18 mouse cellular contexts compared by ENCODE assay signal in the genomic region with DNA sequence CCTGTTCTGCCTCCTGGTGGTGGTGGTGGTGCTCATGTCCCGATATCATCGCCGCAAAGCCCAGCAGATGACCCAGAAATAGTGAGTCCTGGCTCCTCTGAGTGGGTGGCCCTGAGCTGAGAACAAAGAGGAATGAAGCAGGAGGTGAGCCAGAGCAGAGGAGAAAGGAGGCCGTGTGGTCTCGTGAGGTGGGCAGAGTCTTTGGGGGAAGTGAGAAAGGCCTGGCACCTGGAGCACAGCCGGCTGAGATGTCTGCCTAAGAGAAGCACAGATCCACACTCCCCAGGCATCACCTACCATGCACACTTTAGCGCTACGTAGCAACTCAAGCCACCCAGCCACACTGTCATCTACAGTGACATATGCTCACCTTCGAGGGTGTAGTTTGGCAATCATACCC. TPM values are rescaled to one million over a fixed set of nuclear protein-coding genes. Genes with fewer than 3 reads are reported as not detected.
DNase-seq lines count a peak whose midpoint lies in the region; ATAC-seq and TF ChIP-seq lines count a peak whose summit lies in the region.
"Had no signal": no experiment of that assay in that cellular context is flagged by ENCODE, and none has a peak within 500 bp of the region (broad histone marks: within the 10 kb centered on the region; RNA-seq: fewer than 3 reads in every experiment).

No protein-coding gene starts in this region.

- TF ChIP-seq EP300 in heart, postnatal 0 days (IDR thresholded peaks at IDR 0.05; ENCODE audit: low read depth) = no peak
- TF ChIP-seq EP300 in liver, postnatal 0 days (IDR thresholded peaks at IDR 0.05; ENCODE audit: low read depth) = no peak

- H3K4me2 ChIP-seq in heart, postnatal 0 days (ENCODE audit: low read depth, low read length) = no peak overlapping the region
- H3K4me2 ChIP-seq in liver, postnatal 0 days (ENCODE audit: low read depth, low read length) = no peak overlapping the region
- H3K4me2 ChIP-seq: hindbrain, embryonic 13.5 days; lung, embryonic 15.5 days; midbrain, embryonic 15.5 days; neural tube, embryonic 15.5 days had no signal

- DNase-seq in heart, postnatal 0 days (ENCODE audit: low spot score) = no peak
- DNase-seq in heart, postnatal 25 days (ENCODE audit: low spot score) = no peak
- DNase-seq in liver, postnatal 0 days = no peak
- DNase-seq in liver = no peak
- DNase-seq in B cell, adult 2 months = peak; percentile 30 to 33
- peak; percentile 43 for DNase-seq in retina, postnatal 1 day
- no peak for DNase-seq in adrenal gland, postnatal 14 days
- DNase-seq: adrenal gland, adult 2 months; cerebellum, adult 9-11 months; gastrocnemius, postnatal 25 days; thymus, postnatal 14 days had no signal

- intact Hi-C loops in heart, postnatal 25 days (cut with DNase I) = no loop called here

- 0 out of 2 replicates have a peak, but pooled peaks cover 4% of the 10 kb centered on the region for H3K27me3 ChIP-seq in heart, postnatal 0 days (ENCODE audit: control insufficient read depth, insufficient read depth, low read length)
- H3K27me3 ChIP-seq in liver, postnatal 0 days (ENCODE audit: insufficient read depth, low read length) = 0 out of 2 replicates have a peak, but pooled peaks cover 8% of the 10 kb centered on the region
- H3K27me3 ChIP-seq: midbrain, embryonic 15.5 days had no signal

- H3K9me3 ChIP-seq in heart, postnatal 0 days (replicated peaks; ENCODE audit: control insufficient read depth, low read length) = no peaks in the 10 kb centered on the region
- no peaks in the 10 kb centered on the region for H3K9me3 ChIP-seq in liver, postnatal 0 days (ENCODE audit: low read length)
- H3K9me3 ChIP-seq: hindbrain, embryonic 13.5 days; lung, embryonic 15.5 days; midbrain, embryonic 15.5 days; neural tube, embryonic 15.5 days had no signal

- H3K27ac ChIP-seq in heart, postnatal 0 days (ENCODE audit: low read depth) = no peak overlapping the region
- H3K27ac ChIP-seq in liver, postnatal 0 days (ENCODE audit: low read depth) = no peak overlapping the region
- H3K27ac ChIP-seq: hindbrain, embryonic 13.5 days; lung, embryonic 15.5 days; midbrain, embryonic 15.5 days; neural tube, embryonic 15.5 days had no signal

- WGBS in heart, postnatal 0 days = 59% methylated on average over 9 of the region's 9 CpGs
- WGBS in liver, postnatal 0 days (ENCODE audit: insufficient replicate concordance) = 68% methylated on average over 9 of the region's 9 CpGs

- peak; percentile 26; the same call in 1 of the 2 replicates for TF ChIP-seq CTCF in heart, postnatal 0 days (IDR thresholded peaks at IDR 0.05; ENCODE audit: low read depth)
- TF ChIP-seq CTCF in liver, postnatal 0 days (IDR thresholded peaks at IDR 0.05; ENCODE audit: low read depth) = peak; percentile 35; the same call in 1 of the 2 replicates

- no peak overlapping the region for H3K9ac ChIP-seq in heart, postnatal 0 days (replicated peaks; ENCODE audit: low read depth, low read length)
- H3K9ac ChIP-seq in liver, postnatal 0 days (replicated peaks) = no peak overlapping the region
- H3K9ac ChIP-seq: hindbrain, embryonic 13.5 days; lung, embryonic 15.5 days; midbrain, embryonic 15.5 days; neural tube, embryonic 15.5 days had no signal

- ATAC-seq in heart, postnatal 0 days (ENCODE audit: insufficient read depth, low read depth) = no peak
- ATAC-seq in liver, postnatal 0 days = no peak
- ATAC-seq: forebrain, embryonic 14.5 days had no signal

- H3K4me1 ChIP-seq in heart, postnatal 0 days (ENCODE audit: control insufficient read depth, insufficient read depth) = peaks cover 2% of the 10 kb centered on the region; the same call in 1 of the 2 replicates
- H3K4me1 ChIP-seq in liver, postnatal 0 days (ENCODE audit: insufficient read depth) = peaks cover 5% of the 10 kb centered on the region

- no peaks in the 10 kb centered on the region for H3K36me3 ChIP-seq in heart, postnatal 0 days (replicated peaks; ENCODE audit: control insufficient read depth, insufficient read depth, low read length)
- H3K36me3 ChIP-seq in liver, postnatal 0 days (replicated peaks; ENCODE audit: insufficient read depth, low read length) = no peaks in the 10 kb centered on the region
- H3K36me3 ChIP-seq: hindbrain, embryonic 13.5 days; lung, embryonic 15.5 days; midbrain, embryonic 15.5 days; neural tube, embryonic 15.5 days had no signal

- H3K4me3 ChIP-seq in heart, postnatal 0 days (ENCODE audit: low read depth, low read length) = no peak overlapping the region
- H3K4me3 ChIP-seq in liver, postnatal 0 days (ENCODE audit: low read depth, low read length) = no peak overlapping the region
- H3K4me3 ChIP-seq: erythroblast, embryonic 14.5 days; hindbrain, embryonic 13.5 days; lung, embryonic 15.5 days; midbrain, embryonic 15.5 days; neural tube, embryonic 15.5 days had no signal

RNA-seq across cellular contexts. Expression of gene Arhgap30, which starts 3.6 kb away (rescaled TPM):
- 1.6 and 3.4 TPM in 2 replicates for total RNA-seq in heart, postnatal 0 days (2014; rRNA removed; ENCODE audit: low replicate concordance)
- 0.52 and 0.79 TPM in 2 replicates for polyA plus RNA-seq in heart, postnatal 0 days (2015; fragmentation: Nextera tagmentation; extraction: Ambion mirVana)
- total RNA-seq in heart, postnatal 25 days (2021) = 1 to 10 TPM; 2.7 TPM
- 5.6 and 7.0 TPM in 2 replicates for polyA plus RNA-seq in liver, postnatal 0 days (2015; fragmentation: Nextera tagmentation; extraction: Ambion mirVana)
- total RNA-seq in adrenal gland, postnatal 14 days (2021) = 3.4 and 13.3 TPM in 2 replicates

RNA-seq across cellular contexts. Expression of gene Nectin4, which starts 15.3 kb away (rescaled TPM):
- total RNA-seq in heart, postnatal 0 days (2014; rRNA removed; ENCODE audit: low replicate concordance) = 2.7 TPM in 1 of 2 replicates, not detected in the other
- polyA plus RNA-seq in heart, postnatal 0 days (2015; fragmentation: Nextera tagmentation; extraction: Ambion mirVana) = 0.07 and 0.14 TPM in 2 replicates
- total RNA-seq in heart, postnatal 25 days (2021) = under 1 TPM; 0.21 to 0.42 TPM
- polyA plus RNA-seq in liver, postnatal 0 days (2015; fragmentation: Nextera tagmentation; extraction: Ambion mirVana) = 0.15 and 0.22 TPM in 2 replicates
- total RNA-seq in adrenal gland, postnatal 14 days (2021) = 0.11 TPM in 2 replicates
- total RNA-seq: gastrocnemius, postnatal 25 days had no signal
- polyA plus RNA-seq: erythroblast, embryonic 14.5 days had no signal

RNA-seq across cellular contexts. Expression of gene Klhdc9, which starts 24.6 kb away (rescaled TPM):
- 0.19 and 3.2 TPM in 2 replicates for total RNA-seq in heart, postnatal 0 days (2014; rRNA removed; ENCODE audit: low replicate concordance)
- polyA plus RNA-seq in heart, postnatal 0 days (2015; fragmentation: Nextera tagmentation; extraction: Ambion mirVana) = 1.1 TPM in 2 replicates
- total RNA-seq in heart, postnatal 25 days (2021) = not detected
- polyA plus RNA-seq in liver, postnatal 0 days (2015; fragmentation: Nextera tagmentation; extraction: Ambion mirVana) = 0.59 and 0.60 TPM in 2 replicates
- total RNA-seq in adrenal gland, postnatal 14 days (2021) = 3.1 and 5.1 TPM in 2 replicates
- total RNA-seq: gastrocnemius, postnatal 25 days; liver, adult 2 months had no signal

RNA-seq across cellular contexts. Expression of gene Usf1, which starts 25.9 kb away (rescaled TPM):
- 80.2 and 82.0 TPM in 2 replicates for total RNA-seq in heart, postnatal 0 days (2014; rRNA removed; ENCODE audit: low replicate concordance)
- 47.7 and 48.8 TPM in 2 replicates for polyA plus RNA-seq in heart, postnatal 0 days (2015; fragmentation: Nextera tagmentation; extraction: Ambion mirVana)
- total RNA-seq in heart, postnatal 25 days (2021) = 10 to 100 TPM; 38.7 to 42.6 TPM
- 22.6 and 25.4 TPM in 2 replicates for polyA plus RNA-seq in liver, postnatal 0 days (2015; fragmentation: Nextera tagmentation; extraction: Ambion mirVana)
- total RNA-seq in adrenal gland, postnatal 14 days (2021) = 49.6 and 69.1 TPM in 2 replicates

RNA-seq across cellular contexts. Expression of gene Tstd1, which starts 33.5 kb away (rescaled TPM):
- not detected in 2 replicates for total RNA-seq in heart, postnatal 0 days (2014; rRNA removed; ENCODE audit: low replicate concordance)
- polyA plus RNA-seq in heart, postnatal 0 days (2015; fragmentation: Nextera tagmentation; extraction: Ambion mirVana) = 1.1 and 2.5 TPM in 2 replicates
- total RNA-seq in heart, postnatal 25 days (2021) = 1 to 10 TPM; 1.2 to 1.6 TPM
- polyA plus RNA-seq in liver, postnatal 0 days (2015; fragmentation: Nextera tagmentation; extraction: Ambion mirVana) = 36.5 and 37.8 TPM in 2 replicates
- total RNA-seq in adrenal gland, postnatal 14 days (2021) = 2.6 and 11.3 TPM in 2 replicates
- polyA plus RNA-seq: erythroblast, embryonic 14.5 days had no signal

Comparison
In these comparisons a context has a peak if more than half of its experiments do, and no peak if none do; other contexts are left out.
1. DNase-seq: peak in B cell, adult 2 months (2 of 2) and retina, postnatal 1 day (single experiment); none in heart, postnatal 0 days (single experiment), heart, postnatal 25 days (single experiment), liver, postnatal 0 days (single experiment), liver (single experiment) and adrenal gland, postnatal 14 days (single experiment).